Mouse (Mus musculus) embryo, embryonic 11.5 days (tissue): Measurements from ENCODE around the gene Fbxo31.
A peak's percentile ranks its signal among the peaks of the same experiment; 100 is the strongest.

ENCODE experiments used
- DNase-seq: peaks from one replicate; pipeline ENCODE4 v3.0.0-alpha.2; 2012; ENCODE audit warnings: low read depth, low spot score

Gene Fbxo31

DNA sequence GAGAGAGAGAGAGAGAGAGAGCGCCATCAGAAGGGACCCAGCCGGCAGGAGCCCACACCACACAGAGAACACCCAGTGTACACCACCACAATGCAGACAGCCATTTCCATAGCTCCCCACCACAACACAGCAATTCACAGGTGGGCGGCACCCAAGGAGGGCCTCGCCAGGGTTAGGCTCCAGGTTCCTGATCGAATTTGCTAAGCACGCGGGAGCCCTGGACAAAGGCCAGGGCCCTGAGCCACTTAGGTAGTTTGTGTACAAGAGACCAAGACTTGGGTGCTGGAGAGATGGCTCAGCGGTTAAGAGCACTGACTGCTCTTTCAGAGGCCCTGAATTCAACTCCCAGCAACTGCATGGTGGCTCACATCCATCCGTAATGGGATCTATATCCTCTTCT, 26.1 kb downstream of the Fbxo31 start:
- no peak for DNase-seq

DNA sequence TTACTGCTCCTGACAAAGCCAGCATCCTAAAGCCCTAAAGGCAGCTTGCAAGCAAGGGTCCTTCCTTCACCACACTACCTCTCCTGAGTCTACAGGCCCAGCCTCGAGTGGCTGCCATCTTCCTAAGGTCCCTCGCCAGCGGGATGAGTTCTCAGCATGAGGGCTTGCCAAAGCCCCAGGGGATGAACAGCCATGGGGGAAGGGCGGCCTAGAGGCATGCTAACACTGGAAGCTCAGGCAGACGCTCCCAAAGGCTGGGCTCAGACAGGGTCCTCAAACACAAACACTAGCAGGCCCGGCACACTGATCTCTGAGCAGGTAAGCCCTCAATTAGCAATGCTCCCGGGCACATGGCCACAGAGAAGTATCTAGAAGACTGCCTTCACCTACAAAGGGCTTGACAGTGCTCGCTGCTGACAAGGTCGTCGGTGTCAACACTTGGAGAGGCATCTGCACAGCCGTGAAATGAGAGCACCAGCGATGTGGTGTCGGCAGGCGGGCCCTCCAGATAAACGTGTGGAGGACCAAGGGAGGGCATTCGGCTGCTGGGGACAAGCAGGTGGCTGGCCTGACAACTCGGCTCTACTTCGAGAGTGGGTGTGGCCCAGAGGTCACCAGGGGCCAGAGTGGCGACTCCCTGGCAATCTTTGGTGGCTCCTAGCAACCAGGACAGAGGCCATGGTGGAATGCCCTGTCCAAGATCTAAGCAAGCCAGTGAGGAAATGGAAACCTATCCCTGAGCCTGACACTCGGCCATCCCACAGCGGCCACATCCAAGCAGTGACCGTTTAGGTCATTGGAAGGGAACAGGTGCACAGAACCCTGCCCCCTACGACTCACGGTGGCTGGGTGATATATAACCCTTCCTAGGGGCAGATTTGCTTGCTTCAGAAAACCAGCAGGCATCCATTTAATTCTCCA, 27.3 kb downstream of the Fbxo31 start:
- no peak for DNase-seq

DNA sequence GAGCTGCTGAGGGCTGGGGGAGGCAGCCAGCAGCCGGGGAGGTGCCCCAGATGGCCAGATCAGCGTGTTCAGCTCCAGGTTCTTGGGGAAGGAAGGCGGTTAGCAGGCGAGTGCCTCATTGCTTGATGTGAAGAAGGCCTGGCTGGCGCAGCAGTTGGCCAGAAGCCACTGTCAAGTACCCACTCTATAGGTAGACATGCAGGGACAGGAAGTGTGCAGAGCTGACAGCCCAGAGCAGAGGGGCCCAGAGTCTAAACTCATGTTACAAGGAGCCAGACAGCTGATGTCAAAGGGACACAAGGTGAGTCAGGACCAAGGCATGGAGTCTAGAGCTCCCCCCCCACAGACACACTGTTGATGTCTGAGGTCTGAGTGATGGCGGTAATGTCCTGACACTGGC, 28.6 kb downstream of the Fbxo31 start:
- DNase-seq: no peak

DNA sequence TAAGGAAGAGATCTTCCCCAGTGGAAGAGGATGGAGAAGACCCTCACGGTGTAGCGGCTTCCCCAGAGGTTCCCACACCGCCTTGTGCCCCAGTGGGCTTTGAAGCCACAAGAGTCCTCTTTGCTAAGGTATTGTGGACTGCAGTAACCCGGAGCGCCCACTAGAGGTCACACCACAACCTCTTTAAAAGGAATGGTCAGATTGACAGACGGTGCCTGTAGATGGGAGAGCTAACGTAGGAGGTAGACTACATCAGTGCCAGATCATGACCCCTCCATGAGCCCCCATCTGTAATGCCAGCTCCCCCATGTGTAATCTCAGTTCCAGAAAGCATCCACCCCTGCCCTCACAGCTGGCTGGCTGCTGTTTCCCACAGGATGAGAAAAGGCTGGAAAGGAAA, 31.5 kb downstream of the Fbxo31 start:
- peak; percentile 61 for DNase-seq

DNA sequence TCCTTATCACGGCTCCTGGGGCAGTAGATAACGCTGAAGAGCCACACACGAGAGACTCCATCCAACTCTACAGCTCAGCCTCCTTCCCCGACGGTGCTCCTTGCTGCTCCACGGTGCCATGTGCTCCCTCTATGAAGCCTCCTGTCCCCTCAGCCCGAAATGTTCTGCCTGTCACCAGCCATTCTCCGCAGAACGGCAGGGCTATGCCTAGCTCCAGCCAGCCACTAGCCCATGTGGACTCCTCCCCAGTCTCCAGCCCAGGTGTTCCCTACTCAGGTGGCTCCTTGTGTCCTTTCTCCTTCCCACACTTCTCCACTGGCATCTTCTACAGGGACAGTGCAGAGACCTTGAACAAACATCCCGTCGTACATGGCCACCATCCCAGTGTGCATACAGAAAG, 33.7 kb downstream of the Fbxo31 start:
- DNase-seq: no peak

DNA sequence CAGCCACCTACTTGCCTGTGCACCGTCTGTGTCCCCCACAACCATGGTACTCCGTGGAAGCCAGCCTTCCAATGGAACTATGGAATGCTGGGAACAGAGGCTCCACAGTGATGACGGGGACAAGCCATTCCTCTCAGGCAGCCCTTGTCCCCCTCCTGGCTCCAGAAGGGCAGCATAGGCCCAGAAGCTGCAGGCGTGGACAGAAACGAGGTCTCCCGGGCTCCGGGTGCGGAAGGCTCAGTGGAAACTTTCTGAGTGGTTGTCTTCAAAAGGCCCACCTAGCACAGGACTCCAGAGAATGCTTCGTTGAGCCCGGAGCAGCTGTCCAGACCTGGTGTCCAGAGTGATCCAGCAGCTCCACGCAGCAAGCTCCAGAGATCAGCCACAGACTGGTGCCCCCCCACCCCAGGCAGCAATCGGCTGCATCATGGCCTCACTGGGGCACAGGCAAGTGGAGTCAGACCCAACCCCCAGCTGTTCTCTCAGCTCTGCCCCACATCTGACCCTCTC, 34.3 kb downstream of the Fbxo31 start, which contains the start of gene 1700018B08Rik:
Gene 1700018B08Rik, minus strand, starts transcription at position 45 of the 510 bp plus-strand sequence.
- no peak for DNase-seq

DNA sequence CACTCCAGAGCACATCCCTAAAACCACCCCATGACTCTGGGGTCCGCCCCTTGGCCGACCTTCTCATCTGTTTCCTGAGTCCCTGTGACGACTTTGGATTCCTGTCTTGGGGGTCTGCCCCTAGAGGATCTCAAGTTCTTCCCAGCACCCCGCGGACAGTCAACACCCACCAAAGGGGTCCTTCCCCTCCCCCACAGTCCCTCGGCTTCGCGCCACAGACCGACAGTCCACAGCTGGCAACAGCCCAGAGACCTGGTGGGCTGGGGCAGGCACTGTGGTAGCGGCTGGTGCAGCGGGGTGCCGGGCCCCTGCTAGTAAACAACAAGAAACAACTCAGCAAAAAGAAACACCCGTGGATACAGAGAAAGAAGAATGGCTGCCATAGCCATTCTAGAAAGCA, 35.7 kb downstream of the Fbxo31 start:
- no peak for DNase-seq

DNA sequence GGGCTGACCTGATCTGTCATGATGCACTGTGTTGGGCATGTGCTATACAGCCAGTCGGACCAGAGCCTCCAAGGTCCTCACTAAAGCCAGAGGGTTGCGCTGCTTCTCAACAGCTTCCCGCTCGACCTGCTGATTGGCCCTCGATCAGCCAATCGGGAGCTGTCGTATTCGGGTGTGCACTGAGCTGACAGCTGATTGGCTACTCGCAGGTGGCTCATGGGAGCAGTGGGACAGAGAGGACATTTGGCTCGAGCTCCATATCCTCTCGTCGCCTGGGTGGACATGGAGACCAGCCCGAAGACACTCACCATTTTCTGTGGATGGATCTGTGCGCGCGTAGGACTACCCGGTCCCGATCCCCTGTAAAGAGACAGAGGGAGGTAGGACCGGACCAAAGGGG, 36.7 kb downstream of the Fbxo31 start:
- no peak for DNase-seq

DNA sequence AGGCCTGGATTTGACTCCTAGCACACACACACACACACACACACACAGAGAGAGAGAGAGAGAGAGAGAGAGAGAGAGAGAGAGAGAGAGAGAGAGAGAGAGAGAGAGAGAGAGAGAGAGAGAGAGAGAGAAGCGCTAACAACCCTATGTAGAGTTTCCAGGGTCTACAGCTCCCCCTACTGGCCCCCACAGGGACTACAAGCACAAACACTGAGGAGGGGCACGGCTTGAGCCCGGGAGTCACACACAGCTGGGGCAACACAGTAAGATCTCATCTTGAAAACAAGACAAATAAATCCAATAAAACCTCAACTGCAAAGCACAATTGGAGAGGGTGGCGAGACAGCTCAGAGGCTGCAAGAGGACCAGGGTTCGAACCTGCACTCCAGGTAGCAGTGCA, 46.2 kb downstream of the Fbxo31 start:
- peak; percentile 32 for DNase-seq

DNA sequence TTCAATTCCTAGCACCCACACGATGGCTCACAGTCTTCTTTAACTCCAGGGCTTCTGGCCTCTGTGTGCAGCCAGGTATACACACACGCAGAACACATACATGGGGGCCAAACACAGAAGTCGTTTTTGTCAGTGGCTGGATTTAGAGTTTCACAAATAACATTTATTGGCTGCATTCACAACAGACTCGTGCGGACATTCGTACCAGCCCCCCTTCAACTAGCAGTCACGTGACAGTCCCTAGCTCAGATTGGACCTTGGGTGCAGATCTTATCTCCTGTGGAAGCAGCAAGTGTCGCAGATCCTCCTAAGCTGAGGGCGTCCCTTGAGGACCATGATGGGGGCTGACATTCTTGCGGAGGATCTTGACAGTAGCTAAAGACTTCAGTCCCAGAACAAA, 48.0 kb downstream of the Fbxo31 start:
- no peak for DNase-seq

DNA sequence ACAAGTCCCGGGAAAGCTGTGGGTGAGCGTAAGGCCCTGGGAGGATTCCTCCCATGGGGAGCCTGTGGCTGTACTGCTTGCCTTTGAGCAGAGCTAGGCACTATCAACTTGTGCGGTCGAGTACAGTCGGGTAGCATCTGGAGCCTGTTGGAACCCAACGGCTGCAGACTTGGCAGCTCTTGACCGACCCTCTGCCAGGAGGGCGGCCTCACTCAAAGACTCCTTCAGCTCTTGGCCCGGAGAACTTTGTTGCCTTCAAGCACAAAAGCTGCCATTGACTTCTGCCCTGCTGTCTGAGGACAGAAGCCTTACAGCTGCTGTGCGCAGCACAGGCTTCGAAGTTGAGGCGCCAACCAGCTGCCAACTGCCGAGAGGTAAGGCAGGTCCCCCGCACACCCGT, 49.8 kb downstream of the Fbxo31 start:
- DNase-seq: no peak

DNA sequence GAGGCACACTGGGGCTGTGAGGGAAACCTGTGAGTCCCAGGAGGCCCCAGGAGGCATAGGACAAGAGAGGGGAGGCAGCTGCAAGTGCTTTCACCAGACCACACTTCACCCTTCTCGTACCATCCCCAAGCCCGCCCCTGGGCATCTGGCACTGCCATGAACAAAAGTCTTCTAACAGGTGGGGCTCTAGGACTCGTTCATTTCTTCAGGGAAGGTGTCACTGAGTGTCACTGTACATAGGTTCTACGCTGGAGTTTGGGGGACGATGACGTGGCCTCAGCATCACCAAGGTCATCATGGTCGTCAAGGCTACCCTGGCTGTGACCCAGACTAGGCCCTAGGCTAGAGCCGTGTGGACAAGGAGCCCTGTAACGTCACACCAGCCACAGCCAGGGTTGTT, 50.9 kb downstream of the Fbxo31 start:
- no peak for DNase-seq

DNA sequence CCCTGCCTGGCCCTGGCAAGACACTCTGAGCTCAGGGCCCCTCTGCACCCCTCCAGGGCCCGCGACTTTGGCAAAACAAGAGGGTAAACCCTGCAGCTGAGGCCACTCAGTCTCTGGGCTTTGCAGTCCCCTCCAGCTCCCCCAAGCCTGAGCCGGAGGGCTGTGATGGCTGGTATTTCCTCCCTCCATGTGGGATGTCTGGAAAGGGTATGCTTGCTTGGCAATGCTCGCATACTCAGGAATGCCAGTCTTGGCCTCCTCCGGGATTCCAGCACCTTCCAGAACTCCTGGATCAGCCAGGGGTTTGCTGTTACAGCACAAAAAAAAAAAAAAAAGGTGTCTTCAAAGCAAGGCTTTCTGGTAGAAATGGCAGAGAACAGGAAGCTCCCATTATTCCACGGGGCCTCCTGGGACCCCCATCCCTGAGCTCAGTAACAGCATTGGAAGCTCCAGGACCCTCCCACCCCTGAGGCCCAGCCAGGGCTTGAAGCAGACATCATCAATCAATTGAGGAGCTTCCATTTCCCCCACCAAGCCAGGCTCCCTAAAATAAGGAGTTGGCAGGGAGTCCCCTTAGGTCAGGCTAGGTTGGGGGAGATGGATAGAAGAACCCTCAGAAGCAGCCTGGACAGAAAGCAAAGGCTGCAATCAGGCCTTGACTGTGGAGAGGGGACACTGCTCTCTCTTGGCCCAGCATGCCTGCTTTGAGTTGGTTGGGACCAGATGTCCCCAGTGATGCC, 51.6 kb downstream of the Fbxo31 start:
- no peak for DNase-seq

DNA sequence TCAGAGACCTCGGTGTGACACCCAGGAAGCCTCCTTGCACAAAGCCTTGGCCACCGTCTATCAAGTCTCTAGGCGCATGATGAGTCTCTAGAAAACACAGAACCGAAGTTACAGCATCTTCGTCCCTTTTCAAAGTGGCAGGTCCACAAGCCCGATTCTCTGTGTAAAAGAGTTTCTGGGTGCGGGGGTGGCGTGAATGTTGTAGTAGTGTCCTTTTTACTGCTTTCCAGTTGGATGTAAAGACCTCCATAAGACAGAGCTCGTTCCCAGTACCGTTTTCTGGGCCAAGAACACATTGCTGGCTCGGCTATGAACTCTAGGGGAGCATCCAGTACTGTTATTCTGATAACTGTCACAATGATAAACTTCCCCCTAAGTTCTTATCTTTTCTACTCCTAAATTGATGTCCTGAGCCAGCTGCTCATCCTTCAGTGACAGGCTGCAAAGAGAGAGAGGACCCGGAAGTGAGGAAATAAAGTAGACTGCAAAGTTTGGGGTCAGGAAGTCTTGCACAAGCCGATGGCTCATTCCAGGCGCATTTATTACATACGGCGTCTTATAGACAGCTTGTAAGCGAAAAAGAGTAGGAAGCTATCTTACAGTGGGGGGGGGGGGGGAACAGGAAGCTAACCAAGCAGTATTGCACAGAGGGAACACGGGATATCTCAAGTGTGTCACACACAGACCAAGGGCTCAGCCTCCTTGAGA, 53.3 kb downstream of the Fbxo31 start:
- no peak for DNase-seq

DNA sequence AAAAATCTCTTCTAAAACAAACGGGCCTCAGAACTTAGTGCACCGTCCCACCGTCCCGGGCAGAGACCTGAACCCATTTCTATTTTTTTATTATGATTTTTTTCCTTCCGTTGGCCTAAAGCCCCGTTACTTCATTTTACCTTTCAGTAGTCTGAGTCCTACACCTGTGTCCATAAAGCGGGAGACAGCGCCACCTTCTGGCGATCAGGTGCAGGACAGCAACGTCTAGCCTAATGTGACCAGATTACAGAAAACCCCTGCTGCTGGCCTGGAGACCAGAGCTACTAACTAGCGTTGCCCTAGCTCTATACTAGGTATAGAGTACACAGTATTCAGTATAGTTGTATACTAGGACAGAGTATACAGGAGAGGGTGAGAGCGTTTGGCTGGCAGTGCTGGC, 65.2 kb downstream of the Fbxo31 start:
- DNase-seq: peak; percentile 76

DNA sequence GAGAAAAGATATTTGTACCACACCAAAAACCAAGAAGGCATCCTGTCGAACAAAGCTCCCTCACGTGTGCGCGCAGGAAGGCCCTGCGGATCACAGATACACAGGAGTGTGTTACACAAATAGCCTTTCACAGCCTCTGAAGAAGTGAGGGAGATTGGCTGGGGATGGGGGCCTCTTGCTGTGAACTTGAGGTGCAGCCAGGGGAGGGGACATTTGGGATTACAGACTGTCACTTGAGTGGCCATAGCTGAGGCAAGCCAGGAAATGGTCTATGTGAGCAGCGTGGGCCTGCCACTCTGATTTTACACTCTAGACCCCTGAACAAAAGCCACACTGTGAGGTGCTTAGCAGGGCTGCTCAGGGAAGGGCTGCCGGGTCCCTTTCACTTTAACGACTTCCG, 66.9 kb downstream of the Fbxo31 start:
- no peak for DNase-seq
